Mouse (Mus musculus) kidney, adult 2 months (tissue): ENCODE measurements at regions not wholly inside any gene's neighbourhood (a gene's known extent, or its start where the extent isn't known, plus 50 kb on each side); places are given as distances from the start of the nearest gene placed in this dataset.

Experiments
- DNase-seq: peaks from one replicate; pipeline ENCODE4 v3.0.0; 2021
- H3K27ac ChIP-seq: fragments of 200-500 bp; 2 replicates; pipeline ENCODE4 v1.5.1; 2012; ENCODE audit warnings: low read depth, low read length, control low read depth, inconsistent platforms; ENCODE audit not compliant: insufficient read depth
- H3K27me3 ChIP-seq: fragments of 200-500 bp; replicated peaks from 2 replicates; pipeline ENCODE4 v1.6.1; 2012; ENCODE audit warnings: mild to moderate bottlenecking, moderate library complexity, low read length, inconsistent platforms; ENCODE audit not compliant: control insufficient read depth, insufficient read depth
- H3K36me3 ChIP-seq: fragments of 200-500 bp; 2 replicates; pipeline ENCODE4 v1.6.1; 2012; ENCODE audit warnings: mild to moderate bottlenecking, moderate library complexity, low read length, inconsistent platforms; ENCODE audit not compliant: control insufficient read depth, insufficient read depth
- H3K4me1 ChIP-seq: fragments of 200-500 bp; 2 replicates; pipeline ENCODE4 v1.6.1; 2011; ENCODE audit warnings: low read length; ENCODE audit not compliant: control insufficient read depth, insufficient read depth
- H3K4me3 ChIP-seq: fragments of 200-500 bp; 2 replicates; pipeline ENCODE4 v1.5.1; 2011; ENCODE audit warnings: mild to moderate bottlenecking, low read depth, low read length, control low read depth; ENCODE audit not compliant: insufficient read depth
- CTCF ChIP-seq: fragments of 200-500 bp; conservative IDR thresholded peaks from 2 replicates; pipeline ENCODE4 v1.5.1; 2011; ENCODE audit warnings: low read depth, mild to moderate bottlenecking, control low read depth, low read length, moderate library complexity, mixed read lengths; ENCODE audit not compliant: insufficient read depth, insufficient read length
- POLR2A ChIP-seq: fragments of 200-500 bp; IDR thresholded peaks from one replicate; pipeline ENCODE4 v1.6.1; 2011; ENCODE audit warnings: low read depth, low read length, control low read depth
- WGBS: fragments of 180-500 bp; shearing (Covaris S2); methylation state at CpG from one replicate; pipeline ENCODE4 v1.1.7; 2018; 5-methylcytosine and 5-hydroxymethylcytosine counted together

GRCm38 (mm10) chr5:82864347-82864746 lies 490.6 kb downstream of the Tecrl start:
- TF ChIP-seq CTCF: no peak
- TF ChIP-seq POLR2A: no peak
- H3K4me1 ChIP-seq: no peaks in the 10 kb centered on the region
- DNase-seq: no peak
- no peak overlapping the region for H3K4me3 ChIP-seq
- 85% methylated on average over 1 of the region's 1 CpGs for WGBS
- H3K27ac ChIP-seq: no peak overlapping the region
- H3K27me3 ChIP-seq: no peaks in the 10 kb centered on the region
- H3K36me3 ChIP-seq: no peaks in the 10 kb centered on the region

DNA sequence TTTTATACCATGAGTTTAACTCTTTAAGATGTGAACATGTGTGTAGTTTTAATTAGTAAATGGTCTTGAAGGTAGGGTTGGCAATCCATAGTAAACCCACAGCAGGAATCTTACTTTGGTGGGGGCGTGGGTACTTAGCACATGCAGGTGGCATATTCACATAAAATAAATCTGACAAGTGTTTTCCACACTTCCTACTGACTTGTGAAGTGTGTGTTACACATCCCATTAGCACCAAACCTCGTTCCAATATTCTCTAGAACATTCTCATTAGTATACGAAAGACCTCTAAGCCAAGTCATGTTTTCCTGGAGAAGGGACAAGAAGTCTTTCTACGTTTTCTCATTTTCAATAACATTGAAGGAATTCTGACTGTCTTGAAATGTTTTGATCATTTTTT lies 529.7 kb downstream of the Tecrl start:
- DNase-seq: no peak
- H3K36me3 ChIP-seq: no peaks in the 10 kb centered on the region
- no peak overlapping the region for H3K4me3 ChIP-seq
- H3K27ac ChIP-seq: no peak overlapping the region
- no peaks in the 10 kb centered on the region for H3K4me1 ChIP-seq
- H3K27me3 ChIP-seq: no peaks in the 10 kb centered on the region
- WGBS: 73% methylated on average over 4 of the region's 4 CpGs
- TF ChIP-seq CTCF (no peak), POLR2A (no peak)

- no peak for DNase-seq
- H3K4me1 ChIP-seq: no peaks in the 10 kb centered on the region
- no peak overlapping the region for H3K27ac ChIP-seq
- H3K4me3 ChIP-seq: no peak overlapping the region
- WGBS: 73% methylated on average over 1 of the region's 1 CpGs
- H3K36me3 ChIP-seq: no peaks in the 10 kb centered on the region
- TF ChIP-seq POLR2A: no peak
- no peak for TF ChIP-seq CTCF
- no peaks in the 10 kb centered on the region for H3K27me3 ChIP-seq
Observed at GRCm38 (mm10) chr5:82793197-82793596, 561.8 kb downstream of the Tecrl start.
